Mouse (Mus musculus): ENCODE results near the gene Acot11. TPM values are rescaled to one million over a fixed set of nuclear protein-coding genes. Genes with fewer than 3 reads are reported as not detected.

The Acot11 gene
- polyA plus RNA-seq, 1 experiment from 2014 or later, result 1.4 TPM

- ATAC-seq (ENCODE audit: insufficient read depth, low FRiP score, low TSS enrichment) (no peak), DNase-seq (ENCODE audit: low spot score) (no peak)
- Histone ChIP-seq H3K9ac (ENCODE audit: low read length) (no peak overlapping the region), H3K27me3 (ENCODE audit: control insufficient read depth, insufficient read depth, low read length) (no peaks in the 10 kb centered on the region), H3K36me3 (ENCODE audit: control insufficient read depth, insufficient read depth, low read length) (no peaks in the 10 kb centered on the region), H3K4me2 (ENCODE audit: low read depth) (no peak overlapping the region), H3K4me3 (ENCODE audit: low read depth, low read length) (no peak overlapping the region), H3K4me1 (ENCODE audit: control insufficient read depth, insufficient read depth, low read length) (peaks cover 20% of the 10 kb centered on the region), H3K9me3 (ENCODE audit: control insufficient read depth, low read length) (no peaks in the 10 kb centered on the region), H3K27ac (ENCODE audit: low read depth, low read length) (no peak overlapping the region)
- WGBS, result 82% methylated on average over 9 of the region's 9 CpGs
Measured at GRCm38 (mm10) chr4:106789705-106790104, 15.1 kb downstream of the Acot11 start.

- peak; percentile 9 for DNase-seq (ENCODE audit: low spot score)
- Histone ChIP-seq H3K27me3 (ENCODE audit: control insufficient read depth, insufficient read depth, low read length) (no peaks in the 10 kb centered on the region), H3K9me3 (ENCODE audit: control insufficient read depth, low read length) (no peaks in the 10 kb centered on the region), H3K4me3 (ENCODE audit: low read depth, low read length) (no peak overlapping the region), H3K27ac (ENCODE audit: low read depth, low read length) (no peak overlapping the region), H3K36me3 (ENCODE audit: control insufficient read depth, insufficient read depth, low read length) (no peaks in the 10 kb centered on the region), H3K4me2 (ENCODE audit: low read depth) (no peak overlapping the region), H3K4me1 (ENCODE audit: control insufficient read depth, insufficient read depth, low read length) (peaks cover 20% of the 10 kb centered on the region), H3K9ac (ENCODE audit: low read length) (no peak overlapping the region)
- 81% methylated on average over 11 of the region's 11 CpGs for WGBS
- no peak for ATAC-seq (ENCODE audit: insufficient read depth, low FRiP score, low TSS enrichment)
Measured at GRCm38 (mm10) chr4:106788627-106789026, 16.2 kb downstream of the Acot11 start.

GRCm38 (mm10) chr4:106787830-106788229, 17.0 kb downstream of the Acot11 start:
- Histone ChIP-seq H3K9ac (ENCODE audit: low read length) (no peak overlapping the region), H3K4me3 (ENCODE audit: low read depth, low read length) (no peak overlapping the region), H3K4me2 (ENCODE audit: low read depth) (no peak overlapping the region), H3K27ac (ENCODE audit: low read depth, low read length) (no peak overlapping the region), H3K36me3 (ENCODE audit: control insufficient read depth, insufficient read depth, low read length) (no peaks in the 10 kb centered on the region), H3K9me3 (ENCODE audit: control insufficient read depth, low read length) (no peaks in the 10 kb centered on the region), H3K27me3 (ENCODE audit: control insufficient read depth, insufficient read depth, low read length) (no peaks in the 10 kb centered on the region), H3K4me1 (ENCODE audit: control insufficient read depth, insufficient read depth, low read length) (peaks cover 23% of the 10 kb centered on the region)
- ATAC-seq (ENCODE audit: insufficient read depth, low FRiP score, low TSS enrichment) (no peak), DNase-seq (ENCODE audit: low spot score) (peak; percentile 25)
- whole genome bisulfite sequencing, result 68% methylated on average over 7 of the region's 7 CpGs

- Histone ChIP-seq H3K27ac (ENCODE audit: low read depth, low read length) (peak overlapping the region; percentile 81), H3K9ac (ENCODE audit: low read length) (peak overlapping the region; percentile 45), H3K9me3 (ENCODE audit: control insufficient read depth, low read length) (no peaks in the 10 kb centered on the region), H3K4me2 (ENCODE audit: low read depth) (no peak overlapping the region), H3K27me3 (ENCODE audit: control insufficient read depth, insufficient read depth, low read length) (no peaks in the 10 kb centered on the region), H3K4me3 (ENCODE audit: low read depth, low read length) (no peak overlapping the region), H3K4me1 (ENCODE audit: control insufficient read depth, insufficient read depth, low read length) (peaks cover 23% of the 10 kb centered on the region), H3K36me3 (ENCODE audit: control insufficient read depth, insufficient read depth, low read length) (no peaks in the 10 kb centered on the region)
- peak; percentile 90 for ATAC-seq (ENCODE audit: insufficient read depth, low FRiP score, low TSS enrichment)
- peak; percentile 74 for DNase-seq (ENCODE audit: low spot score)
- 19% methylated on average over 3 of the region's 5 CpGs for WGBS
Measured at GRCm38 (mm10) chr4:106785753-106786540, 18.9 kb downstream of the Acot11 start.

GRCm38 (mm10) chr4:106785345-106785744, 19.5 kb downstream of the Acot11 start:
- H3K4me2 ChIP-seq (ENCODE audit: low read depth), result no peak overlapping the region
- DNase-seq (ENCODE audit: low spot score) (peak; percentile 12), ATAC-seq (ENCODE audit: insufficient read depth, low FRiP score, low TSS enrichment) (no peak; the same call in 1 of the 2 replicates)
- no peaks in the 10 kb centered on the region for H3K9me3 ChIP-seq (ENCODE audit: control insufficient read depth, low read length)
- peaks cover 26% of the 10 kb centered on the region for H3K4me1 ChIP-seq (ENCODE audit: control insufficient read depth, insufficient read depth, low read length)
- H3K27ac ChIP-seq (ENCODE audit: low read depth, low read length), result peak overlapping the region; percentile 81; the same call in 1 of the 2 replicates
- H3K36me3 ChIP-seq (ENCODE audit: control insufficient read depth, insufficient read depth, low read length), result no peaks in the 10 kb centered on the region
- no peak overlapping the region for H3K4me3 ChIP-seq (ENCODE audit: low read depth, low read length)
- 47% methylated on average over 7 of the region's 7 CpGs for WGBS
- H3K27me3 ChIP-seq (ENCODE audit: control insufficient read depth, insufficient read depth, low read length), result no peaks in the 10 kb centered on the region
- H3K9ac ChIP-seq (ENCODE audit: low read length), result no peak overlapping the region

- no peak for ATAC-seq (ENCODE audit: insufficient read depth, low FRiP score, low TSS enrichment)
- DNase-seq (ENCODE audit: low spot score), result no peak
- H3K4me2 ChIP-seq (ENCODE audit: low read depth), result no peak overlapping the region
- 88% methylated on average over 7 of the region's 7 CpGs for WGBS
- no peaks in the 10 kb centered on the region for H3K27me3 ChIP-seq (ENCODE audit: control insufficient read depth, insufficient read depth, low read length)
- no peak overlapping the region for H3K27ac ChIP-seq (ENCODE audit: low read depth, low read length)
- no peaks in the 10 kb centered on the region for H3K36me3 ChIP-seq (ENCODE audit: control insufficient read depth, insufficient read depth, low read length)
- H3K4me1 ChIP-seq (ENCODE audit: control insufficient read depth, insufficient read depth, low read length), result peaks cover 31% of the 10 kb centered on the region
- no peak overlapping the region for H3K4me3 ChIP-seq (ENCODE audit: low read depth, low read length)
- H3K9ac ChIP-seq (ENCODE audit: low read length), result no peak overlapping the region
- no peaks in the 10 kb centered on the region for H3K9me3 ChIP-seq (ENCODE audit: control insufficient read depth, low read length)
Measured at GRCm38 (mm10) chr4:106784806-106785205, 20.0 kb downstream of the Acot11 start.

- Histone ChIP-seq H3K4me1 (ENCODE audit: control insufficient read depth, insufficient read depth, low read length) (peaks cover 39% of the 10 kb centered on the region), H3K4me3 (ENCODE audit: low read depth, low read length) (no peak overlapping the region), H3K9ac (ENCODE audit: low read length) (no peak overlapping the region), H3K27me3 (ENCODE audit: control insufficient read depth, insufficient read depth, low read length) (no peaks in the 10 kb centered on the region), H3K27ac (ENCODE audit: low read depth, low read length) (no peak overlapping the region), H3K4me2 (ENCODE audit: low read depth) (no peak overlapping the region), H3K36me3 (ENCODE audit: control insufficient read depth, insufficient read depth, low read length) (no peaks in the 10 kb centered on the region), H3K9me3 (ENCODE audit: control insufficient read depth, low read length) (no peaks in the 10 kb centered on the region)
- DNase-seq (ENCODE audit: low spot score), result no peak
- ATAC-seq (ENCODE audit: insufficient read depth, low FRiP score, low TSS enrichment), result no peak
- 88% methylated on average over 10 of the region's 10 CpGs for WGBS
Measured at GRCm38 (mm10) chr4:106783137-106783536, 21.7 kb downstream of the Acot11 start.

- Histone ChIP-seq H3K4me1 (ENCODE audit: control insufficient read depth, insufficient read depth, low read length) (peaks cover 26% of the 10 kb centered on the region), H3K9ac (ENCODE audit: low read length) (0 out of 2 replicates have a peak overlapping the region, but pooled peaks have one; percentile 18), H3K4me3 (ENCODE audit: low read depth, low read length) (no peak overlapping the region), H3K9me3 (ENCODE audit: control insufficient read depth, low read length) (no peaks in the 10 kb centered on the region), H3K27me3 (ENCODE audit: control insufficient read depth, insufficient read depth, low read length) (no peaks in the 10 kb centered on the region), H3K27ac (ENCODE audit: low read depth, low read length) (peak overlapping the region; percentile 53), H3K36me3 (ENCODE audit: control insufficient read depth, insufficient read depth, low read length) (no peaks in the 10 kb centered on the region), H3K4me2 (ENCODE audit: low read depth) (no peak overlapping the region)
- 7% methylated on average over 3 of the region's 3 CpGs for WGBS
- peak; percentile 77 for DNase-seq (ENCODE audit: low spot score)
- peak; percentile 78 for ATAC-seq (ENCODE audit: insufficient read depth, low FRiP score, low TSS enrichment)
Measured at GRCm38 (mm10) chr4:106780045-106780444, 24.8 kb downstream of the Acot11 start.

Measured in neural tube, embryonic 11.5 days (tissue).